Mouse (Mus musculus) adrenal gland, adult 8-10 months (tissue): ENCODE measurements around the gene Irf5. TPM values are rescaled to one million over a fixed set of nuclear protein-coding genes. Genes with fewer than 3 reads are reported as not detected.
"Not testable (repeated sequence)": the region's sequence is repeated elsewhere in the genome, so short reads cannot be mapped to it uniquely, and the experiment has no call there.

Experiments used
- DNase-seq: peaks from one replicate; pipeline ENCODE4 v3.0.0; 2022
- total RNA-seq, 4 experiments: library from RNA; stranded (reverse); gene quantifications; 2 replicates each; pipeline ENCODE4 v1.2.4; 2022

Irf5 gene
- total RNA-seq, 4 experiments from 2014 or later, result 5.1 to 7.8 (median 7.7) TPM

- DNase-seq, result no peak
These were observed 1.1 kb downstream of the Irf5 start for GRCm38 (mm10) chr6:29527361-29528164.

GRCm38 (mm10) chr6:29528165-29528505, 1.7 kb downstream of the Irf5 start:
- no peak for DNase-seq

- DNase-seq, result no peak
These were observed 2.4 kb downstream of the Irf5 start for GRCm38 (mm10) chr6:29528561-29529443.

GRCm38 (mm10) chr6:29529444-29529820, 3.0 kb downstream of the Irf5 start:
- DNase-seq, result no peak

- no peak for DNase-seq
These were observed 3.6 kb downstream of the Irf5 start for GRCm38 (mm10) chr6:29530050-29530449.

GRCm38 (mm10) chr6:29535316-29535715, 8.9 kb downstream of the Irf5 start:
- peak; percentile 55 for DNase-seq

- DNase-seq, result no peak
These were observed 10.3 kb downstream of the Irf5 start for GRCm38 (mm10) chr6:29536651-29537193.

- DNase-seq, result no peak
These were observed 10.8 kb downstream of the Irf5 start for GRCm38 (mm10) chr6:29537221-29537620.

GRCm38 (mm10) chr6:29539502-29539901, 13.1 kb downstream of the Irf5 start:
- DNase-seq, result no peak

GRCm38 (mm10) chr6:29540223-29540622, 13.8 kb downstream of the Irf5 start:
- DNase-seq, result no peak

- DNase-seq, result no peak
These were observed 14.5 kb downstream of the Irf5 start for GRCm38 (mm10) chr6:29540956-29541355.

- no peak for DNase-seq
These were observed 19.2 kb downstream of the Irf5 start for GRCm38 (mm10) chr6:29545611-29546010.

- DNase-seq, result no peak
These were observed 21.2 kb downstream of the Irf5 start for GRCm38 (mm10) chr6:29547582-29547981.

GRCm38 (mm10) chr6:29548086-29548485, 21.7 kb downstream of the Irf5 start:
- no peak for DNase-seq

- no peak for DNase-seq
These were observed 26.1 kb downstream of the Irf5 start for GRCm38 (mm10) chr6:29552526-29552925.

- no peak for DNase-seq
These were observed 30.7 kb downstream of the Irf5 start for GRCm38 (mm10) chr6:29557112-29557511.

- DNase-seq, result not testable (repeated sequence)
These were observed 50.0 kb downstream of the Irf5 start for GRCm38 (mm10) chr6:29576388-29576787.

- no peak for DNase-seq
These were observed 54.3 kb downstream of the Irf5 start for GRCm38 (mm10) chr6:29580770-29581169.

GRCm38 (mm10) chr6:29581202-29581601, 54.8 kb downstream of the Irf5 start:
- DNase-seq, result no peak
